Mouse (Mus musculus) gonadal fat pad, adult 2 months (tissue): ENCODE results near the gene Dnaaf1. TPM values are rescaled to one million over a fixed set of nuclear protein-coding genes. Genes with fewer than 3 reads are reported as not detected.

Source experiments
- DNase-seq: peaks from one replicate; pipeline ENCODE4 v3.0.0-alpha.2; 2012; ENCODE audit warnings: low read depth
- polyA plus RNA-seq: library from polyadenylated mRNA; depleted of rRNA; stranded (reverse); fragments of >200 nt; gene quantifications from 2 replicates; pipeline ENCODE4 v1.2.3, GENCODE M21; 2012

The Dnaaf1 gene
- polyA plus RNA-seq, 1 experiment: 2.0 TPM

DNA sequence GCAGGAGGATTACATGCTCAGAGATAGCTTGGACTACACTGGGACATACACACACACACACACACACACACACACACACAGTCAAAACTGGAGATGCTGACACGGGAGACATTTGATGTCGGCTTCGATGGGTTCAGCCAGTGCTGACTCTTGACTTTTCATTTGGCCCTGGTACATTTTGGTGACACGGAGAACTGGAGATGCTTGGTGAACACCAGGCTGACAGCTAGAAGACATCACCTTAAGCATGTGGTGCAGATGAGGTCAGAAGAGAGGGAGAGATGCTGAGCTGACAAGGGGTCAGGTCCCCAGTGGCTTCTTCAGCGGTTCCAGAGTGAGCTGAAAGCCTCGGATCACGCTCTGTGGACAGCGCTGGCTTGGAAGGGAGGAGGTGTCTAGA, 48.0 kb downstream of the Dnaaf1 start:
- DNase-seq: no peak

- DNase-seq: no peak
Measured at GRCm38 (mm10) chr8:119623744-119624143, 48.7 kb downstream of the Dnaaf1 start.

- DNase-seq: no peak
Measured at GRCm38 (mm10) chr8:119624916-119625315, 49.9 kb downstream of the Dnaaf1 start.

GRCm38 (mm10) chr8:119625788-119626187, 50.8 kb downstream of the Dnaaf1 start:
- no peak for DNase-seq

- no peak for DNase-seq
Measured at GRCm38 (mm10) chr8:119627199-119627598, 52.2 kb downstream of the Dnaaf1 start.

- no peak for DNase-seq
Measured at GRCm38 (mm10) chr8:119627613-119628359, 52.8 kb downstream of the Dnaaf1 start.

DNA sequence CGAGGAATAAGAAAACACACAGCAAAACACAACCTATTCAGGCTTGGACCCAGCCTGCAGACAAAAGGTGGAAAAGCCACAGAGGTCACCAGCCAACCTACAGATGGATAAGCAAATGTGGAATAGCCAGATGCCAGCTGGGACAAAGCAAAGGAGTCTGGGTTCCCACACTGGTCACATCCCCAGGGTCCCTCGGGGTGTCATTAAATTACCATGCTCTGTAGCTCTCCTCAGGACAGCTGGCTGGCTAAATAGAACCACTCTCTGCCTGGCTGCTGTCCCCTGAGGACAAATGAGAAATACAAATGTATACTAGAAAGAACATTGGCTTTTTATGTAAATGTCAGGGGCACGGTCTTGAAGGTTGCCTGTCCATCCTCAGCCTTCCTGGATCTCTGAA, 55.8 kb downstream of the Dnaaf1 start:
- DNase-seq: no peak

- DNase-seq: no peak
Measured at GRCm38 (mm10) chr8:119632246-119632645, 57.2 kb downstream of the Dnaaf1 start.

DNA sequence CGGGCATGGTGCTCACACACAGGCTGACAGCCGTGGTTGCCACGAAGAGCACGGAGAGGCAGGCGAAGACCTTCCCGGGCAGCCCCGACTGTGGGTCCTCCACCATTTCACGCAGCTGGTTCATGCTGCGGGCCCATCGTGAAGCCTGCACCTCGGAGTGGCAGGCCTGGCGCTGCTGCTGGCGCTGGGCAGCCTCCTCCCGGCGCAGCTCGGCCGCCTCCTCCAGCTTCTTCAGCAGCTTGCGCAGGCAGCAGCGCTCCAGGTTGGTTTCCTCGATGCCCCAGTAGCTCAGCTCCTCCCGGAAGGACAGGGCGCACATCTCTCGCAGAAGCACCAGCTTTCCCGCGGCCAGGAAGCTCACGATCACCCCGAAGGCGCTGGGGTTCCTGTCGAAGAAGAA, 57.9 kb downstream of the Dnaaf1 start:
- no peak for DNase-seq

DNA sequence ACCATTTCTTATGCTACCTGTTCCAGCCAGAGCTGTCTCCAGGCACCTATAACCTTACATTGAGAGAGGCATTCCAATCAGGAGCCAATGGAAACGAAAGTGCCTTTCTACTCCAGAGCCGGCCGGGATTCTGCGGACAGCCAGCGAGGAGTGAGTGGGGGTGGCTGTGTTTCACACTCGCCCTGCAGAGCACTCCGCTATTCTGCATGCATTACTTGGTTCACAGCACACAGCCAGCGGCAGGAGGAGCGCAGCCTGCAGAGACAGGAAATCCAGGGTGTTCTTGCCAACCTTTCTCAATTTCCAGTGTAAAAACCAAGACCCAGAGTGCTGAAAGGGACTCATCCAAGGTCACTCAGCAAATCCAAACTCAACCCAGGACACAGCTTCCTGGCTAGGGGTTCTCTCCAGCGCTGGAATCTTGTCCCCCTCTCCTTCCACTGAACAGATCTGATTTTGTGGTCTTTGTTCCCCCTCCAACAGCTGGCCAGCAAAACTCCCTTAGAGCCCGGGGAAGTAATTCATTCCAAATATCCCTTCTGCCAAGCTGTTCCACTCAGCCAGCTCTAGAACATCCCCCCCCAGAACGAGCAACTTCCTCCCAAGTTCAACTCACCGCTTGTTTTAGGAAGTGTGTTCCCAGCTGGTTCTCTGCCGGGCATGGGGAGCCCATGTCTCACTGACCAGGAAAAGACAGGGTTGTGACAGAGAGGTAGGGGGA, 59.7 kb downstream of the Dnaaf1 start:
- no peak for DNase-seq

DNA sequence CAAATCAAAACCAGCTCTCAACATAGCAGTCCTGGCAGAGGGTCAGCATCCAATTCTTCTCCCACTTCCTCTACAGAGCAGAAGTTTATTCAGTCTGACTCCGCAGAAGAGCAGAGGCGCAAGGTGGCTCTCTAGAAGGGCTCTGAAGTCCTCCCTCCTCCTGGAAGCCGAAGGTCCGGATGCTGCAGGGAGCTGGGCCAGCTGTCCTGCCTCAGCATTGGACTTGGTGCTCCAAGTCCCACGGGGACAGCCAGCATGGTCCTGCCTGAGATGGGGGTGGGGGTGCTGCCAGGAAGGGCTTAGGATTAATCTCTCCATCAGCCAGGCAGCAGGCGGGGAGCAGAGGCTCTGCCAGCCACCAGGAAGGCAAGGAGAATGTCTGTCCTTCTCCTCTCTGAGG, 60.3 kb downstream of the Dnaaf1 start, which contains the start of gene Kcng4:
Kcng4 (minus strand) TSS at position 303 of the 400 bp plus-strand sequence.
- DNase-seq: no peak

DNA sequence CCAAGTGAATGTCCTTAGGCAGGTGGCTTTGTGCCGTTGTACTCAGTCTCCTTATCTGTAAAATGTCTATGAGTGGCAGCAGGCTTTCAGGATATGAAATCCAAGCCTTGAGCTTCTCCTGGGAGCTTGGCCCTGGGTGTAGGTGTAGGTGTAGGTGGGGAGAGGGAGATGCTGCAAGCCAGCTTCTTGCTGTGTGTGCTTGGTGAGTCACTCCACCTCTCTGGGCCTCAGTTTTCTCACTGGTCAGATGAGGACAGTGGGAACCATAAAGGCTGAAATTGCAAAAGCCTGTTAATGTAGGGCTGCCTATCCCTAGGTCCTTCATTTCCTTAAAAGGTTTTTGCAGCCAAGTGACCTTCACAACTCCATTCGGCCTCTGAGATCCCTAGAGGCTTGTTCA, 60.9 kb downstream of the Dnaaf1 start:
- no peak for DNase-seq

DNA sequence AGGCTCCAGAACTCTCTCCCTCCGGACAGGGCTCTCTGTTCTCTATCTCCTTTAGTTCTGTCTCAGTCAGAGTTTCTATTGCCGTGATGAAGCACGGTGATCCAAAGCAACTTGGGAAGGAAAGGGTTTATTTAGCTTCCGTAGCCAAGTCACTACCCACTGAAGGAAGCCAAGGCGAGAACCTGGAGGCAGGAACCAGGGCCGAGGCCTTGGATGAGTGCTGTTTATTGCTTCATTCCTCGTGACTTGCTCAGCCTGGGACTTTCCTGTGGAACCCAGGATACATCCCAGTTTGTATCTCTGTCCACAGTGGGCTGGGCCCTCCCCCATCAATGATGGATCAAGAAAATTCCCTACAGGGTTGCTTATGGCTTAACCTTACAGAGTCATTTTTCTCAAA, 61.7 kb downstream of the Dnaaf1 start:
- no peak for DNase-seq

DNA sequence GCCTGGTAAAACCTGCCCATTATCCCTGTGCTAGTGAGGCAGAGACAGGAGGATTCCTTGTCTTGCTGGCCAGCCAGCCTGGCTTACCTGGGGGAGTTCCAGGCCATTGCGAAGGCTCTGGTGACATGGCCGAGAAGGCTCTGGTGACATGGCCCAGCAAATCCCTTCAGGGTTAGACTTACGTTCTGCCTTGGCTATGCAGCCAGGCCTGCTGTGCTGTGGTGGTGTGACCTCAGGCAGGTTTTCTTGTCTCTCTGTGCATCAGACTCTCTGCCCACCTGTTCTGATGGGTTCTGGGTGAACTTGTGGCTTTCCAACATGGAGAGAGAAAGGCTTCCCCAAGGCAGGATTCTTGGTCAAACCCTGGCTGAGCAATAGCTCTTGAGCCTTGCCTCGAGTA, 62.3 kb downstream of the Dnaaf1 start:
- peak; percentile 68 for DNase-seq

GRCm38 (mm10) chr8:119638261-119638660, 63.2 kb downstream of the Dnaaf1 start:
- peak; percentile 46 for DNase-seq

GRCm38 (mm10) chr8:119639798-119640197, 64.8 kb downstream of the Dnaaf1 start:
- DNase-seq: no peak

GRCm38 (mm10) chr8:119641058-119641457, 66.0 kb downstream of the Dnaaf1 start:
- DNase-seq: no peak

GRCm38 (mm10) chr8:119642960-119643359, 67.9 kb downstream of the Dnaaf1 start:
- DNase-seq: no peak

DNA sequence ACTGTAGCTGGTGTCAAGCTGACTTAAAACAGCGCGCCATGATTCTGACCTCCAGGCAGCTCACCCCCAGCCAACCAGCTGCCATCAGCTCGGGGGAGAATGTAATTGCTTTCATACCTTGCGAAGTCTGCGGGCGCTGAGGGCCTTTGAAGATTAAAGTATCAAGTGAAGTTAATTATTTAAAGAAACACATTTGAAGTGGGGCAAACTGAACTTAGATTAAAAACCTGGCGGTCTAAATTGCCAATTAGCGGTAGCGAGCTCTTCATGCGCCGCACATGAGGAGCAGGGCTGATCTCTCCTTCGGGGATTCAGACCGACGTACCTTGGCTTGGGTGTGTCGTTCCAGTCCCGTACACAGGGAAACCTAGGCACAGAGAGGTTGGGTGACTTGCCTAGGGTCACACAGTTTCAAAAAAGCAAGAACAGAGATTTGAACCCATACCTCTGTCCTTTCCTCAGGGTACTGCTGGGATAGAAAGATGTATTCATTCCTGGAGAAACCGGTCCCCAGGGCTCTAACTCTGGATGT, 69.5 kb downstream of the Dnaaf1 start:
- DNase-seq: no peak

DNA sequence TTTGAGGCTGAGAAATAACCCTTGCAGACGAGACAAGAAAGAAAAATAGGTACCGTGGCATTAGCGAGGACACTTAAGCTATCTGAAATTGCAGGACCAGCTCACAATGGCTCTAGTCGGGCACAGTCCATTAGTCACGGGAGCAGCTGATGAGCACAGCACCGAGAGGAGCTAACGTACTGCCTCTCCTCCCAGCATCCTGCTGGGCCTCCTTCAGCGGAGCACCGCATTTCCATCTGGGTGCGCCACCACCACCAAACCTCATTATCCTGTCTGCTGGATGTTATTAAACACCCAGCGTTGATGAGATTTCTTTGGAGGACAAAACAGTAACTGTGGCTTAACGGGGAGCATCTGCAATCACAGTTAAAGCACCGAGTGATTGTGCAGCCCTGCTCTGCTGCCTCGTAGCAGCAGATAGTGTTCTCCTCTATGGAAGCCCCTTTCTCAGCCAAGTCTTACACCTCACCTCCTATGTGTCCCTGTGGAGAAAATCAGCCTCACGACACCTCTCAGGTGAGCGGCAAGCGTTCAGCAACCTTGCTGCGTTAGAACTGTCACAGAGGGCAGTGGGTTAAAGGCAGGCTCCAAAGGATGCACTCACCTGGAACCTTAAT, 70.1 kb downstream of the Dnaaf1 start:
- no peak for DNase-seq

- no peak for DNase-seq
Measured at GRCm38 (mm10) chr8:119646197-119646596, 71.2 kb downstream of the Dnaaf1 start.

DNA sequence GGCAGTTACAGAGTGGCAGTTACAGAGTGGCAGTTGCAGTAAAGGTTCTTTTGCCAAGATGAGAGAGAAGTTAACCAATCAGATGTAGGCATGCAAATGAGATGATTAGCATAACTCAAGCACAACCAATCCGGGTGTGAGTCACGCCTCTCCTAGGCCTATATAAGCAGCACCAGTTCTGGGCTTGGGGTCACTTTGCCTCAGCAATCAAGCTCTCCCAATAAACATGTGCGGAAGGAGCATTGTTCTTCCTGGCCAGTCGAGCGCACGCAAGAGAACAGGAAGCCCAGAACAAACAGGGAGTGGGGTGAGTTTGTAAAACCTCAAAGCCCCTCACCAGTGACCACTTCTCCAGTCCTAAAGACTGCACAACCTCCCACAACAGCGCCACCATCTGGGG, 71.8 kb downstream of the Dnaaf1 start:
- no peak for DNase-seq
